Mouse (Mus musculus) liver, embryonic 13.5 days (tissue): ENCODE measurements around the gene Bend7. TPM values are rescaled to one million over a fixed set of nuclear protein-coding genes. Genes with fewer than 3 reads are reported as not detected.

Experiments used
- ATAC-seq: fragments of 200-750 bp; cut with Nextera tagmentation; 2 replicates; pipeline ENCODE4 v1.8.0; 2017; ENCODE audit warnings: low read depth, mild to moderate bottlenecking, moderate number of reproducible peaks, moderate library complexity
- DNase-seq: peaks from one replicate; pipeline ENCODE4 v3.0.0; 2022
- H3K27ac ChIP-seq: fragments of 300-500 bp; sonication (generic); 2 replicates; pipeline ENCODE4 v1.5.1; 2015; ENCODE audit warnings: moderate library complexity, mild to moderate bottlenecking, inconsistent platforms
- H3K27me3 ChIP-seq: fragments of 300-500 bp; sonication (generic); 2 replicates; pipeline ENCODE4 v1.6.1; 2015; ENCODE audit warnings: mild to moderate bottlenecking, inconsistent platforms
- H3K36me3 ChIP-seq: fragments of 300-500 bp; sonication (generic); 2 replicates; pipeline ENCODE4 v1.6.1; 2015; ENCODE audit warnings: mild to moderate bottlenecking, inconsistent platforms
- H3K4me1 ChIP-seq: fragments of 300-500 bp; sonication (generic); replicated peaks from 2 replicates; pipeline ENCODE4 v1.6.1; 2015; ENCODE audit warnings: inconsistent platforms
- H3K4me2 ChIP-seq: fragments of 300-500 bp; sonication (generic); 2 replicates; pipeline ENCODE4 v1.6.1; 2015; ENCODE audit warnings: inconsistent platforms, mild to moderate bottlenecking, moderate library complexity
- H3K4me3 ChIP-seq: fragments of 300-500 bp; sonication (generic); replicated peaks from 2 replicates; pipeline ENCODE4 v1.5.1; 2015; ENCODE audit warnings: mild to moderate bottlenecking, inconsistent platforms
- H3K9ac ChIP-seq: fragments of 300-500 bp; sonication (generic); 2 replicates; pipeline ENCODE4 v1.6.1; 2015; ENCODE audit warnings: mild to moderate bottlenecking, inconsistent platforms
- H3K9me3 ChIP-seq: fragments of 300-500 bp; sonication (generic); replicated peaks from 2 replicates; pipeline ENCODE4 v1.6.1; 2016; ENCODE audit warnings: inconsistent platforms
- WGBS: fragments of 180-500 bp; shearing (Covaris S2); methylation state at CpG from one replicate; pipeline ENCODE4 v1.1.7; 2015; ENCODE audit not compliant: insufficient replicate concordance; 5-methylcytosine and 5-hydroxymethylcytosine counted together
- polyA plus RNA-seq: library from polyadenylated mRNA; unstranded; fragments of >200 nt; fragmentation: Nextera tagmentation; extraction: Ambion mirVana; gene quantifications from 2 replicates; pipeline ENCODE4 v1.2.1, GENCODE M21; 2015

The Bend7 gene
- polyA plus RNA-seq, 1 experiment from 2014 or later = 1.4 TPM

DNA sequence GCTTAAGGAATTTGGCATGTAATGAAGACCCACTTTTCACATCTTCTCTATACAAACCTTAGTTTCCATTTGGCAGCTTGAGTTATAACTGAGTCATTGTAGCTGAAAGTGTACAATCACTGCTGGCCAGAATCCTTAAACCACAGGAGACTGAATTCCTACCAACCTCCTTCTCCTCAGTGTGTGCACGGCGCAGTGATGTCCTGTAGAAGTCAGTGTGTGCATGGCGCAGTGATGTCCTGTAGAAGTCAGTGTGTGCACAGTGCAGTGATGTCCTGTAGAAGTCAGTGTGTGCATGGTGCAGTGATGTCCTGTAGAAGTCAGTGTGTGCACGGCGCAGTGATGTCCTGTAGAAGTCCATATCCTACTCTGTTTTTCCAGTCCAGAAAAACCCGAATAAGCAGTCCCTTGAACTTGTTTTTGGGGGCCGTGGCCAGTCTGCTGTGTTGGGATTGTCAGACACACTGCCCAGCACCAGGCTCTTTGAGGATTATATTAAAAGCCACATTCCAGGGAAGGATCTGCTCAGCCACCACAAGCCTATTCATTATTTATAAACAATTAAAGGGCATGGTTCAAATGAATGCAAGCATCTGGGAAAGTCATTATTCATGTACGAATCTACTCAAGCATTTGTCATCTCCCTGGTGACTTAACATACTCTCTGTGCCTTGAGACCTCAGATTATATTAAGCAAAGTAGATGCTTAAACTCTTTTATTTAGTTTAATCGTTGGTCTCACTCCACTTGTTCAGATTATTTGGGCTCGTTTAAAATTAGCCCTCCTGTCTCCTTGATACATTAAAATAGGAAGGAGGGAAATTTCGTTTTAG lies 65.4 kb downstream of the Bend7 start:
- Histone ChIP-seq H3K9me3 (no peaks in the 10 kb centered on the region), H3K4me2 (no peak overlapping the region), H3K27me3 (no peaks in the 10 kb centered on the region), H3K9ac (no peak overlapping the region), H3K4me3 (no peak overlapping the region), H3K4me1 (no peaks in the 10 kb centered on the region), H3K36me3 (no peaks in the 10 kb centered on the region), H3K27ac (no peak overlapping the region)
- ATAC-seq (no peak), DNase-seq (no peak)
- WGBS = 67% methylated on average over 11 of the region's 11 CpGs

DNA sequence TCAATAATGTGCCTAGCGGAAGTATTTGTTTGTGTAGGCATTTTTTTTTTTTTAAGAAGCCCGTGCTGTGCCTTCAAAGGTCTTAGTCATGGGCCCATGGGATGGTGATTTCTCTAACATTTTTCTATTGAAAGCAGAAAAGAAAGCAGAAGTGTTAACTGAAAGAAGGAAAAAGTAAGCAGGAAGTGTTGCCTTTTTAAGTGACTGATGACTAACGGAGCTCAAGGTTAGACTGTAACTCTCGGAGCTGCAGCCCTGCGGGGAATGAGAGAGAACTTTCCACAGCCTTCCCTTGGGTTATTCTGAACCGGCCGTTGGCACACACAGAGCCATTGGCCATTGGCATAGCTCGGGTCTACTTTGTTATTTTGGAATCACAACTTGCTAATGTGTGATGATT lies 66.4 kb downstream of the Bend7 start:
- no peaks in the 10 kb centered on the region for H3K36me3 ChIP-seq
- H3K4me2 ChIP-seq = no peak overlapping the region
- DNase-seq (no peak), ATAC-seq (no peak)
- no peak overlapping the region for H3K27ac ChIP-seq
- no peaks in the 10 kb centered on the region for H3K27me3 ChIP-seq
- no peak overlapping the region for H3K4me3 ChIP-seq
- H3K9ac ChIP-seq = no peak overlapping the region
- WGBS = 51% methylated on average over 8 of the region's 8 CpGs
- H3K4me1 ChIP-seq = no peaks in the 10 kb centered on the region
- no peaks in the 10 kb centered on the region for H3K9me3 ChIP-seq

DNA sequence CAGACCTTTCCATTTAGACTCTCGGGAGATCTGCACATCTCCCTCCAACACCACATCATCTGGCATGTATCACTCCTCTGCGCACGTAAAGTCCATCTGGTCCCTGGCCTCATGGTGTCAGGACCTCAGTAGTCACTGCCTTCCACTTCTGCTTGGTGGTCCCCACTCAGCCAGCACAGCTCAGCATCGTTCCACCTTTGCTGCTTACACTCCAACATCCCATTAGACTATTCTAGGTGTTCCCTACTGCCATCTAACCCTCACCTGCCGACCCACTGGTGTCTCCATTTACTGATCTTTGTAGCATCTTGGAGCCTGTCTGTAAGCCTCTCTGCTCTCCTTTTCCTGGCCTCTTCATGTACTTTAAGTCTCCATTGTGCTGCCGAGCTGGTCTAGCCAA lies 67.4 kb downstream of the Bend7 start:
- H3K4me1 ChIP-seq = no peaks in the 10 kb centered on the region
- H3K27ac ChIP-seq = no peak overlapping the region
- H3K36me3 ChIP-seq = no peaks in the 10 kb centered on the region
- H3K27me3 ChIP-seq = no peaks in the 10 kb centered on the region
- no peak overlapping the region for H3K4me2 ChIP-seq
- no peak overlapping the region for H3K4me3 ChIP-seq
- no peak for DNase-seq
- no peaks in the 10 kb centered on the region for H3K9me3 ChIP-seq
- ATAC-seq = no peak
- 74% methylated on average over 6 of the region's 6 CpGs for WGBS
- no peak overlapping the region for H3K9ac ChIP-seq

DNA sequence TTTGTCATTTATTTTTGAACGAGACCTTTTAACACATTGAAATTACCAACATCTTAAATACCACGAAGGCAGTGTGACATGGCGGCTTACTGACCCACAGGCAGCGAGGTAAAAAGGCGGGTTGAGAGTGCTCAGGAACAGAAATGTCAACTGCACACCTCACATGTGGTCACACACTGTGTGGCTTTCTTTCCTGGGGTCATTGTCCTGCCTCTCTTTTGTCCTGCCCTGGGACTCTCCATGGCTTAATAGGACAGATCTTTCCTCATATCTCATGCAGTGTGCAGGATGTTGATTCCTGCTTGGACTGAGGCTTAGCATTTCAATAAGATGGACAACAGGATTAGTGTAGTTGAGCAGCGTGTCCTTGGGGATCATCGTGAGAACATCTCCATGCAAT lies 69.6 kb downstream of the Bend7 start:
- Histone ChIP-seq H3K36me3 (no peaks in the 10 kb centered on the region), H3K27me3 (no peaks in the 10 kb centered on the region), H3K9me3 (no peaks in the 10 kb centered on the region), H3K27ac (no peak overlapping the region), H3K4me1 (no peaks in the 10 kb centered on the region), H3K4me2 (no peak overlapping the region), H3K9ac (no peak overlapping the region), H3K4me3 (no peak overlapping the region)
- DNase-seq (no peak), ATAC-seq (no peak)
- 69% methylated on average over 7 of the region's 7 CpGs for WGBS

DNA sequence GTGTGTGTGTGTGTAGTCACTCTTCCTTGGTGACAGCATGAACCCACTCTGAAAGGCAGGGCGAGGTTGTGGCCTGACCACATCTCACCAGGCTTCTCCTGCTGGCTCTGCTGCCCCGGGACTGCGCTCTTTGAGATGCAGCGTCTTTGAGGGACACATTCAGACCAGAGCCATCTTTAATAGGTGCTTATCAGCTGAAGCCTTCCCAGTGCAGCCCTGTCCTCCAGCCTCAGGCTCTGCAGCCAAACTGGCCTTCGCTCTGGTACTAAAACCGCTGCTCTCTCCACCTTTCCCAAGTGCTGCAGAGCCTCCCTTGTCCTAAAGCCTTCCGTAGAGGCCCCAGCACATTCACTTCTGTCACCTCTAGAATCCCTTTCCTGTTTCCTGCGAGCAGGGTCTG lies 74.0 kb downstream of the Bend7 start:
- ATAC-seq (no peak), DNase-seq (no peak)
- H3K9me3 ChIP-seq = no peaks in the 10 kb centered on the region
- no peaks in the 10 kb centered on the region for H3K27me3 ChIP-seq
- no peaks in the 10 kb centered on the region for H3K36me3 ChIP-seq
- 61% methylated on average over 8 of the region's 8 CpGs for WGBS
- H3K4me3 ChIP-seq = no peak overlapping the region
- H3K9ac ChIP-seq = no peak overlapping the region
- H3K4me2 ChIP-seq = no peak overlapping the region
- no peaks in the 10 kb centered on the region for H3K4me1 ChIP-seq
- H3K27ac ChIP-seq = no peak overlapping the region

DNA sequence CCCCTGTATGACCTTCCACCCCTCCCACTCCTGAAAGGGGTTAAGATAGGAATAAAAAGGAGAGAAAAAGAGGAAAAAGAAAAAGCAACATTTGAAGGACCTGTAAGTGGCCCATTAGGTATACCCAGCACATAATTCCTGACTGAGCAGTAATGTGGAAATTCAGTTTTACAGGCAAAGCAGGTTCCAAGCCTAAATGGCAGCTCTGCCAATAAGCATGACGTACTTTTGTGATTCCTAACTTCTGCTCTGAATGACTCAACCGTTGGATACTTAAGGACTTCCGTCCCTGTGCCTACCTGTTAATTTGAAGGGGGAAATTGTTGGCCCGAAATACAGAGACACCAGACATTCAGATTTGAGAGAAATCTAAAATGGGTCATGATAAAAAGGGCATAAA lies 74.9 kb downstream of the Bend7 start:
- no peak for ATAC-seq
- Histone ChIP-seq H3K4me2 (no peak overlapping the region), H3K27me3 (no peaks in the 10 kb centered on the region), H3K4me3 (no peak overlapping the region), H3K36me3 (no peaks in the 10 kb centered on the region), H3K27ac (no peak overlapping the region), H3K4me1 (no peaks in the 10 kb centered on the region), H3K9me3 (no peaks in the 10 kb centered on the region), H3K9ac (no peak overlapping the region)
- 71% methylated on average over 4 of the region's 4 CpGs for WGBS
- no peak for DNase-seq

DNA sequence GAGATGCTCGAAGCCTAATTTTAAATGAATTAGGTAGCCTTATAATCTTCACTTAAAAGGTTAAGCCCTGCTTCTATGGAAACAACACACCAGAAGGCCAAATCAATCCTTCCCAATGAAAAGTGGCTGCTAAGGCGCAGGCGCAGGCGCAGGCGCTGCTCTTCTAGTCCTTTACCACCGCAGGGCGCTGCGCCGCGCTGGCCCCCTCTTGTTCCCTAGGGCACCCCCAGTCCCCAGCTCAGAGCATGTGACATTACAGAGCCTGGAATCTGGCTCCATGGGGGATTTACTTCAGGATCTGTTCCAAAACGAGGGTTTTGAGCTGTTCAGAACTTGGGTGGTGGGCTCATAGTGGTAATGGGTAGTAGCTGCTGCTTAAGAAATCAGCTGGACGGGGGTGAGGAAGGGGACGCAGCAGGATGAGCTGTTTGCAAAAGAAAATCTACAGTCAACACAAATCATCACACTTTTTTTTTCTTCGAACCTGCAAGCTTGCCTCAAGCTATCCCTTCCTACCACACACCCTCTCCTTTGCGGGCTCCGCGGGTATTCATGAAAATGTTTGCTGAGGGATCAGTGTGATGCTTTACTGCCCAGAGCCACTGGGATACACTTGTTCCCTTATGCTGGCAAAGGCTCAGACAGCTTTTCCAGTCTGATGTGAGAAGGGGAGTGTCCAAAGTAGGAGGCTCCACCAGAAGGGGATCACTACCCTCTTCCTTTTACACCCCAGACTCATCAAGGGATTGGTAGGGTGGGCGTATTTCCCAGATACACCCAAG lies 85.0 kb downstream of the Bend7 start:
- DNase-seq = no peak
- 48% methylated on average over 18 of the region's 18 CpGs for WGBS

DNA sequence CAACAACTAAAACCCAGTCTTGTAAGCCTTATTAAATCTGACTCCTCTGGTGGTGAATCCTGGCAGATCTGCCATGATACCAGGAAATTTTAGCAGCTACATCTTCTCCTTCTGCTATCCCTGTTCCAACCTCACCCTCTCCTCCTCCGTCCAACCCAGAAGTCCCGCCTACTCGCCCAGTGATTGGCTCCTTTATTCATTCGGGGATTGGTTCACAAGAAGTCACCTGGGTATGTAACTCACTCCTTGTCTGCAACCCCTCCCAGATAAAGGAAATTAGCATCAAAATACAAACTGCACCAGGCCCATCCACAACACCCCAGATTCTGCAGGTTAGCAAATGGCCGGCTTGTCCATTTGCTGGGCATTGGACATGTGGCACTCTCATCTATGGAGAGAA lies 98.7 kb downstream of the Bend7 start:
- no peaks in the 10 kb centered on the region for H3K4me1 ChIP-seq
- no peaks in the 10 kb centered on the region for H3K9me3 ChIP-seq
- H3K4me2 ChIP-seq = no peak overlapping the region
- 42% methylated on average over 5 of the region's 5 CpGs for whole genome bisulfite sequencing
- H3K36me3 ChIP-seq = no peaks in the 10 kb centered on the region
- no peak overlapping the region for H3K9ac ChIP-seq
- H3K27ac ChIP-seq = no peak overlapping the region
- DNase-seq (no peak), ATAC-seq (no peak)
- no peak overlapping the region for H3K4me3 ChIP-seq
- peaks cover 14% of the 10 kb centered on the region; the same call in 1 of the 2 replicates for H3K27me3 ChIP-seq

More for the DNA sequence above, 85.0 kb downstream of the Bend7 start:
- Histone ChIP-seq H3K9me3 (no peaks in the 10 kb centered on the region), H3K36me3 (no peaks in the 10 kb centered on the region), H3K4me3 (no peak overlapping the region), H3K4me2 (no peak overlapping the region), H3K27ac (no peak overlapping the region), H3K27me3 (0 out of 2 replicates have a peak, but pooled peaks cover 3% of the 10 kb centered on the region), H3K9ac (no peak overlapping the region), H3K4me1 (no peaks in the 10 kb centered on the region)
- ATAC-seq = no peak

DNA sequence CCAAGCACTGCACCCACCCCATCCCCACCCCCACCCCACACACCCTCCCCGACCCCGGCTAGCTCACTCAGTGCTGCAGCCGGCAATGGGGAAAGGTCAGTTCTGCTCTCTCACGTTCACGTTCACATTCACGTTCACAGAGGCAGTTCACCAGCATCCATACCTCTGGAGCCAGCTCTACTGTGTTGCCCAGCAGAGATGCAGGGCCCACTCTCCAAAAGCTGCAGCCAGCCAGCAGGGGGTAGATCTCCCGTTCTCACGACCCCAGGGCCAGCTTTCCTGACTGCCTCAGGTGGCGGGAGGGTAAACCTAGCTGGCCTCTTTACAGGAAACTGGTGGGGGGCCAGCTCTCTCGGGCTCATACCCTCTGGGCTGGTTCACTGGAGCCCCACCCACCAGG lies 100.0 kb downstream of the Bend7 start:
- DNase-seq = no peak
- WGBS = 7% methylated on average over 10 of the region's 10 CpGs

DNA sequence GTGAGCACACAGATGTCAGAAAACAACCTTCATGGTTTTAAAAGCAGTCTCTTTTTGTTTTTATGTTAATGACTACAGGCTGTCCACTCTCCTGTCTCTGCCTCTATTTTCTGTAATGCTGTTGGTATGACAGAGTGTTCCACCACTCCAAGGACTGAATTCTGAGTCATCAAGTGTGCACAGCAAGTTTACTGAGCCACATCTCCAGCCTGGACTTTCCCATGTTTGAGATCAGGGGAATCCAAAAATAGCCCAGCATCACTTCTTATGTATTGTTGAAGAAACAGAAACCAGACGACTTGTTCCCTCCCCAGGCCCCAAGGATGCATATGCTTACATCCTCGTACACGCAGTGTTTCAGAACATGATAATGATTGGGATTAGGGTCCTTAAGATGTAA lies 102.6 kb downstream of the Bend7 start:
- Histone ChIP-seq H3K9ac (no peak overlapping the region), H3K27ac (no peak overlapping the region), H3K4me2 (no peak overlapping the region), H3K36me3 (no peaks in the 10 kb centered on the region), H3K27me3 (peaks cover 14% of the 10 kb centered on the region; the same call in 1 of the 2 replicates), H3K4me3 (no peak overlapping the region), H3K9me3 (no peaks in the 10 kb centered on the region), H3K4me1 (no peaks in the 10 kb centered on the region)
- 57% methylated on average over 3 of the region's 3 CpGs for WGBS
- no peak for ATAC-seq
- no peak for DNase-seq

More for the DNA sequence above, 100.0 kb downstream of the Bend7 start:
- H3K27ac ChIP-seq = no peak overlapping the region
- ATAC-seq = no peak
- H3K27me3 ChIP-seq = peaks cover 14% of the 10 kb centered on the region; the same call in 1 of the 2 replicates
- H3K36me3 ChIP-seq = no peaks in the 10 kb centered on the region
- H3K9me3 ChIP-seq = no peaks in the 10 kb centered on the region
- no peak overlapping the region for H3K4me3 ChIP-seq
- H3K9ac ChIP-seq = no peak overlapping the region
- no peaks in the 10 kb centered on the region for H3K4me1 ChIP-seq
- no peak overlapping the region for H3K4me2 ChIP-seq

DNA sequence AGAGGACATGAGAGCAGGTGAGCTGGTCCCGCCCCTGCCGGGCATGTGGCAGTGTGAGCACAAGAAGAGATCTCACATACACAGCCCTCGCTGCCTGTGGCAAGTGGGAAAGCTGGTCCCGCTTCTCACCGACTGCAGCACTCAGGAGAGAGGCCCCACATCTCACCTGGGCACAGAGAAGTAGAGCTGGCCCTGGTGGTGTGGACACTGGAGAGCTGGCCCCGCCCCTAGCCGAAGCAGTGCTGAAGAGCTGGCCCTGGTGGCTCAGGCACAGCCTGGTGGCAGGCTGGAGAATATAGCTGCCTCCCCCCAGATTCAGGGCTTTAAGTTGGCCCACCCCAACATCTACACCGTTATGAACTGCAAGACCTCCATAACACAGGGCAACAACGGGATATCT lies 106.4 kb downstream of the Bend7 start:
- Histone ChIP-seq H3K4me2 (no peak overlapping the region), H3K27ac (no peak overlapping the region), H3K27me3 (no peaks in the 10 kb centered on the region), H3K9ac (no peak overlapping the region), H3K9me3 (no peaks in the 10 kb centered on the region), H3K36me3 (no peaks in the 10 kb centered on the region), H3K4me3 (no peak overlapping the region), H3K4me1 (0 out of 2 replicates have a peak, but pooled peaks cover under 1% of the 10 kb centered on the region)
- ATAC-seq = no peak
- WGBS = 51% methylated on average over 9 of the region's 9 CpGs
- DNase-seq = no peak
